Mouse (Mus musculus) urinary bladder, postnatal 25 days (tissue): Measurements from ENCODE around the gene Ssna1.

Experiments used
- DNase-seq: peaks from one replicate; pipeline ENCODE4 v3.0.0; 2022; ENCODE audit warnings: low spot score

Gene Ssna1

DNA sequence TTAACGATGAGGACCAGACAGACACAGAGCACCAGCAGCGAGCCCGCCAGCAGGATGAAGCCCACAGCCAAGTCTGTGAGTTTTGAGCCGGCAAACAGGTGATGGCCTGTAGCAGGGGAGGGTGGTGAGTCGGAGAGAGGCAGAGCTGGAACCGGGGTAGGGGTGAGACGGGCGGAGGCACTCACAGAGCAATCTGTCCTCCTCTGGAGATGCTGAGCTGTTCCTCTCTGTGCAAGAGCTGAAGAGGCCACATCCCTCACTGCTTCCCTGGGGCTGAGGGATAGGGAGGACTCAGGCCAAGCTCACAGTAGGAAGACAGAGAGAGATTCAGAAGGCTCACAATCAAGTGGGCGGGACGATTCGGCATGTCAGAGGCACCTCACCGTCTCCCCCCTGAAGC, 41.2 kb downstream of the Ssna1 start:
- DNase-seq: no peak

DNA sequence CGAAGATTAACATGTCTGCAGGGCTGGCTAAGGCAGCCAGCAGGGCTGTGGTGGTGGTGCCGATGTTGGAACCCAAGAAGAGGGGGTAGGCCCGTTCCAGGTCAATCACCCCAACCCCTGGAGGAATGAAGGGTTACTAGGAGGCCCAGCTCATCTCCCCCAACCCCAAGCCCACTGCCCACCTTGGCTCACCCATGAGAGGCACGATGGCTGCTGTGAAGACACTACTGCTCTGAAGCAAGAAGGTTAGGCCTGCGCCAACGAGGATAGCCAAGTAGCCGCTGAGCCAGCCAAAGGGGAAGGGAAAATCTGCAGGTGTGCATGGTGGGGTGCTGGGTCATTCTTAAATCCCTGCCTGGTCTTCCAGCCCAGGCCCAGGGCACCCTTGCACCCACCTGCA, 41.7 kb downstream of the Ssna1 start:
- no peak for DNase-seq

DNA sequence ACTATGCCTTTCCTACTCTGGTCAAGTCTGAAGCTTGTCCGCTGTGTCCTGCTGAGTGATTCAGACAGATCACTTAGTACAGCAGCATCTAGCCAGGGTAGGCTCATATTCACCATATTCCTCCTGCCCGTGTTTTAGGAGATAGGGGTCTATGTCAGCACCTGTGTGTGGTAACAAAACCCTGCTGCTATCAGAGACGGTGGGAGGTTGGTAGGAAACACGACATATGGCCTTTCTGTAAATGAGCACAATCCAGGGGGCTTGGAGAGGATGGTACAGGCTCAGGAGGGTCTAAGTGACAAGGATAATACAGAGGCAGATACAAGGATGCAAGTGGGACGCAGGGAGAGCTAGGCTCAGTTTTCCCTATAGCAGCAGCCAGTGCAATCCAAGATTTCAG, 42.7 kb downstream of the Ssna1 start:
- no peak for DNase-seq

DNA sequence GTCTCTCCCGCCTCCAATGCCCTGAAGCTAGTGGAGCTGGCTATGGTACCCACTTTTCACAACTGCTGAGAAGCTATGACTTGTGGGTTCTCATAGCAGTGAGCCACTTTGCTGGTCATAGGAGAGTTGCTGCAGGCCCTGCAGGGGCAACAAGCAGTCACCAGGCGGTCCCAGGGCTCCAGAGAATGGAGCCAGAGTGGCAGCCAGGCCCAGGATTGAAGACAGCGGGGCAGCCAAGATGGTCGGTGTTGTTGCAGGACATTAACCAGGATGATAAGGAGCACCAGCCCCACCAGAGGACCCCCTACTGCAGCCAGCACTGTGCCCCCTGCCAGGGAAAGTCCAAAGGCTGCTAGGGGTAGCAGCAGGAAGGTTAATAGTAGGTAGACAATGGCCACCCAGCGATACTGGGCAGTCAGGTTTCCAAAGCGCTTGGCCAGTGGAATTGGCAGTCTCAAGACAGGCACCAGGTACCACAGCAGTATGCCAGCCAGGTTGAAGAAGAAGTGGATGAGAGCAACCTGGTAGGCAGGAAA, 43.2 kb downstream of the Ssna1 start:
- no peak for DNase-seq

DNA sequence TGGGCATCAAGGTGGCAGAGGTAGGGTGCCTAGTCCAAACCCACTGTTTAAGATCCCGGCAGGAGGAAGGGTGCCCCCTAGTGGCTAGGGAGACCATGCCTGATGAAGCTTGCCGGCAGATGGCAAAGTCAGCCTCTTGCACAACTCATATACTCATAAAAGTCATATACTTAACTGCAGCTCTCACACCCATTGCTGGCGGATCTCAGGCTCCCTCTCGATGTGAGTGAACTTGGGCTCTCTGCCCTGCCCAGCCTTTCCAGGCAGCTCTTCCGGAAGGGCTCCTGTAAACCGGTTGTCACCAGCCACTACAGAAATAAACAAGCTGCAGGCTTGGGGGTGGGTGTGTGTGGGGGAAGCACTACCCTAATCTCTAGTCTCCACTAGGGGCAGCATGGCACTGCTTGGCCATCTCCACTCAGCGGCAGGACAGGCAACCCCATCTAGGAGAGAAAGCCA, 43.8 kb downstream of the Ssna1 start:
- DNase-seq: peak; percentile 92

DNA sequence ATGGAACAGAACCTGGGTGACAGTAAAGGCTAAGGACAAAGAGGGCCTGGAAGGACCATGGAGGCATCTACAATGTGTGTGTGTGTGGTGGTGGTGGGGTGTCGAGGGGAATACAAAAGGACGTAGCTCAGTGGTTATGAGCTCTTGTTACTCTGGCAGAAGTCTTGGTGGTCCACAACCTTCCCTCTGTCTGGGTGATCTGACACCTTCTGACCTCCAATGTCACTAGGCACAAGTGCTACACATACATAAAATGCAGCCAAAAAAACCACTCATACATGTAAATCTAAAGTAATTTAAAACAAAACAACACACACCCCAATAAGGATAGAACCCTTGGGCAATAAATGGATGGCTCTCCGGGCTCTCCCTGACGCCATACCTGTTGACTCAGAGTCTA, 44.8 kb downstream of the Ssna1 start:
- DNase-seq: no peak

DNA sequence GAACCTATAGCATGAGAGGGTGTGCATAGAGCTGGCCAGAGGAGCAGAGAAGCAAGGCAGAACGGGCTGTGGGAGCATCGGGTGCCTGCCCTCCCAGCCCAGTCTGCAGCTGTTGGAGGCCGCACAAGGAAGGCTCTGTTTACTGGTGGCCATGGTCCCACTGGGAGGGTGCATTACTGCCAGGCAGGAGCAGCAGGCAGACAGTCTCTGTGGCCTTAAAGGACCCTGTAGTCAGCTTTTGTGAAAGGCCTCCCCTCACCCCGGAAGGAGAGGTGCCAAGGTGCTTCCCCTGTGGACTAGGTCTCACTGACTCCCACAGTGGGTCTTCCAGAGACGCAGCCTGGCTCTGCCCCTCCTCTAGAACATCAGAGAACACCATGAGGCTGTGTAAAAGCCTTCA, 45.4 kb downstream of the Ssna1 start:
- DNase-seq: no peak

DNA sequence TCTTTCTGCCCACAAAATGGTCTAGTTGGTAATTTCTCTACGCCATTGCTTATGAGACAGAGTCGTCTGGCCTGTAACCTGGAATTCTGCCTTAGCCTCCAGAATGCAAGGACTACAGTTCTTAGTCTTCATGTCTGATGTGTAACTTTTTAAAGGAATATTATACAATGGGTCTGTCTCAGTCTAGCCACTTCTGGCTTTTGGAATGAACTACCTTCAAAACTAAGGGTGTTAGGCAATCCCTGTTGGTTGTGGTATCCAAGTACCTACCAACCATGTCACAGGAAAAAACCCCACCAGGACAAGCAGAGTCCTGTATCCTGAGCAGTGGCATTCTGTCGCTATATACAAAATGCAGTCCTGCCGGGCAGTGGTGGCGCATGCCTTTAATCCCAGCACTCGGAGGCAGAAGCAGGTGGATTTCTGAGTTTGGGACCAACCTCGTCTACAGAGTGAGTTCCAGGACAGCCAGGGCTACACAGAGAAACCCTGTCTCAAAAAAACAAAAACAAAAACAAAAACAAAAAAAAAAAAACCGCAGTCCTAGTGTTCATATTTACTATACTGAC, 46.3 kb downstream of the Ssna1 start:
- no peak for DNase-seq

DNA sequence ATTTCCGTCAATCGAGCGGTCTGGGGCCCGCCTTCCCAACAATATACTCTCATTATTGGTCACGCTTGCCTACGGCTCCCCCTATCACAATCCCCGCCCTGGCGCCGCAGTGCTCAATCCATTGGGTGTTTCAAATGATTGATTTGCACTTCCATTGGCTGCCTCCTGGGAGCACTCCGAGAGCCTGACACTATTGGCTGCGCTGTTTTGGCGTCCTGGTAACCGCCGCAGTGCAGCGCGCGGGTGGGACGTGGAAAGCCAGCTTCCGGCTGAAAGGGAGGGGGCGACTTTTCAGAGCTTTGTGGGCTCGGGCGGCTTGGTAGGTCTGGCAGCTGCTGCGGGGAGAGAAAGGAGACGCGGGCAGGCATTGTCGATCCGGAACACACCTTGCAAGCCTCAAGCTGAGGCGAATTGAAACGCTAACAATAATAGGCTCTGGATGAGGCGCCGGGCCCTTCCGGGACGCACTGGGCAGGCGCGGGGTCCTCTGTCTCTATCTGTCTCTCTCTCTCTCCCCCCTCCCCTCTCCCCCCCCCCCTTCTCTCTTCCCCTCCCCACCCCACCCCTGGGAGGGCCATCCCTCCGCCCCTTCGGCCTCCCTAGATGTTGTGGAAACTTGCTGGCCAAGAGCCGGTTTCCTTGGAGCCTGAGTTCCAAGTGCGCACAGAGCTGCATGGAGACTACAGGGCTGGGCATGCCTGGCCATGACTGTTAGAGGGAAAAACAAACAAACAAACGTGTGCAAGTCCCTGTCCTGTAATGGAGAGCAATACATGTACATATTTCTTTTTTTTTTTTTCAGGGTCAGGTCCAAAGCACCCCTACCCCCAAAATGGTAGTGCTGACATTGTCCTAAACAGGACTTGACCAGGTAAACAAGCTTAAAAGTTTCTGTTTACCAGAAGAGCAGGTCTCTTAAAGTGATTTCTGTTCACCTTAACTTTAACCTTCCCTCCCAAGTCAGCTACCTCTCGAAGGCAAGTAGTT, 47.2 kb downstream of the Ssna1 start:
- peak; percentile 84 for DNase-seq

DNA sequence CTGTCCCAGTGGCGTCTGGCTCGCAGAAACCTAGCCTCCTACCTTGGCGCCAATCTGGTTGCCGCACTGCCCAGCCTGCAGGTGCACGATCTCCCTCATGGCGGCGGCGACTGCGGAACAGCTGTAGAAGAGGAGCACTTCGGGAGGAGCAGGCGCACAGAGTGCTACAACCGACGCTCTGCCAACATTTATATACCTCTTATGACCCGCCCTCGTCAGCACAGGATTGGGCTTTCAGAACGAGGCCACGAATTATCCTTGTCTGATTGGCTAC, 47.8 kb downstream of the Ssna1 start, which contains the start of gene Tubb4b:
Tubb4b (minus strand) TSS at position 211 of the 274 bp plus-strand sequence.
- DNase-seq: no peak

DNA sequence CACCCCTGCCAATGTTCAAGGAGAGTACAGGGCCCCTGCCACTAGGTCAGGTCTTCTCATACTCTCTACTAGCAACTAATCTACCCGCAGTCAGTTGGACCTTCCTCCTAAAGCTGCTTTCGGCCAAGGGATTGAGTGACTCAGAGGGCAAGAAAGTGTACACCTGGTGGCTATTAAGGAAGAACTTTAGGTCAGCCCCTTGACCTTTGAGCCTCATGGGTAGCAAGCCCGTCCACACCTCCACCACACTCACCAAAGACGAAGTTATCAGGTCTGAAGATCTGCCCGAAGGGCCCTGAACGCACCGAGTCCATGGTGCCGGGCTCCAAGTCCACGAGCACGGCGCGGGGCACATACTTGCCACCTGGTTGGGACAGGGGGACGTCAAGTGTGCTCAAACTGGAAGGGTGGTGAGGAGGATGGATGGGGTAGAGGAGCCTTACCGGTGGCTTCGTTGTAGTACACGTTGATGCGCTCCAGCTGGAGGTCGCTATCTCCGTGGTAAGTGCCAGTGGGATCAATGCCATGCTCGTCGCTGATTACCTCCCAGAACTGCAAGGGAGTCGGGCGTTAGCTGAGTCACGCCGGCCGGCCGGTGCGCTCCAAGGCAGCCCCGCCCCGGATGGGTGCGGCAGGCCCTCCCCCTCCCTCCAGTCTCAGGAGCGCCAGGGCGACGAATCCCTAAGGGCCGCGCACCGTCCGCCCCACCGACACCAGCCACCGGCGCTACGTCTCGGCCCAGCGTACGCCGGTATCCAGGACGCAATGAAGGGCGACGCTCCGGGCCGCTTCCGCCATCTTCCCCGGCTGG, 48.4 kb downstream of the Ssna1 start:
- peak; percentile 80 for DNase-seq

DNA sequence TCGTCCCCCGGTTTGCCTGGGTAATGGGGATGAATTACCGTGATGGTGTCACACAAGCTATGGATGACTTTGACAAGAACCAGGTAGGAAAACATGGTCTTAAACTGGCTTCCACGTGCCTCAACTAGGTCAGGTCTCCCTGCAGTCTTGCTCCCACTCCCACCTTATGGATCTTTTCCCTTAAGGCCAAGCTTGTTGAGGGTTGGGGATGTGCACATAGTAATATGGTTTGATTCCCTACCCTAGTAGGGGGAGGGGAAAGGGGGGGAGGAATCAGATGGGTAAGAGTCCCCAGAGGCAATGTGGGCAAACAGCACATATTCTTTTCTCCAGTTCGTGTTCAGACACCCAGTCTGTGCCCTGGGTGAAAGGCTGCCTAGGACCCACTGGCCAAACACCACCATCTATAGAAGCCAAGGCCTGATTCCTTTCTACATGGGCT, 50.9 kb downstream of the Ssna1 start:
- DNase-seq: no peak
